Mouse (Mus musculus) embryo, embryonic 10 days (tissue): ENCODE results near the gene Ccnjl.

ENCODE experiments used
- DNase-seq: peaks from one replicate; pipeline ENCODE4 v3.0.0-alpha.2; 2015; ENCODE audit warnings: low spot score

Ccnjl gene

GRCm38 (mm10) chr11:43569188-43569587 lies 40.6 kb downstream of the Ccnjl start:
- no peak for DNase-seq

- DNase-seq, result no peak
These were observed 41.0 kb downstream of the Ccnjl start for GRCm38 (mm10) chr11:43569595-43569994.

- DNase-seq, result no peak
These were observed 46.4 kb downstream of the Ccnjl start for GRCm38 (mm10) chr11:43575061-43575375.

- DNase-seq, result peak; percentile 77
These were observed 47.0 kb downstream of the Ccnjl start for GRCm38 (mm10) chr11:43575376-43576151.

- DNase-seq, result peak; percentile 44
These were observed 49.3 kb downstream of the Ccnjl start for GRCm38 (mm10) chr11:43577713-43578478.

- no peak for DNase-seq
These were observed 56.8 kb downstream of the Ccnjl start for GRCm38 (mm10) chr11:43585211-43586005.

GRCm38 (mm10) chr11:43586324-43587090 lies 57.9 kb downstream of the Ccnjl start, which contains the start of gene 4933415A04Rik:
Gene 4933415A04Rik, plus strand, starts transcription at chr11:43587040.
- DNase-seq, result peak; percentile 79

GRCm38 (mm10) chr11:43589530-43590072 lies 61.0 kb downstream of the Ccnjl start:
- DNase-seq, result peak; percentile 67

- no peak for DNase-seq
These were observed 72.9 kb downstream of the Ccnjl start, which contains the start of gene Fabp6 for GRCm38 (mm10) chr11:43601440-43601839. Gene Fabp6, minus strand, starts transcription at chr11:43601540.

GRCm38 (mm10) chr11:43604207-43604606 lies 75.6 kb downstream of the Ccnjl start:
- no peak for DNase-seq

GRCm38 (mm10) chr11:43604891-43605290 lies 76.3 kb downstream of the Ccnjl start:
- no peak for DNase-seq

- no peak for DNase-seq
These were observed 77.3 kb downstream of the Ccnjl start for GRCm38 (mm10) chr11:43605859-43606258.

- no peak for DNase-seq
These were observed 79.9 kb downstream of the Ccnjl start for GRCm38 (mm10) chr11:43608440-43608839.

GRCm38 (mm10) chr11:43610006-43610661 lies 81.5 kb downstream of the Ccnjl start:
- no peak for DNase-seq

GRCm38 (mm10) chr11:43610662-43611033 lies 82.1 kb downstream of the Ccnjl start:
- DNase-seq, result no peak

- DNase-seq, result peak; percentile 90
These were observed 84.4 kb downstream of the Ccnjl start for GRCm38 (mm10) chr11:43612834-43613488.

- DNase-seq, result no peak
These were observed 89.3 kb downstream of the Ccnjl start for GRCm38 (mm10) chr11:43617924-43618323.

GRCm38 (mm10) chr11:43618403-43618802 lies 89.8 kb downstream of the Ccnjl start:
- peak; percentile 27 for DNase-seq

- DNase-seq, result no peak
These were observed 93.2 kb downstream of the Ccnjl start for GRCm38 (mm10) chr11:43621769-43622168.

GRCm38 (mm10) chr11:43624341-43624740 lies 95.8 kb downstream of the Ccnjl start:
- no peak for DNase-seq
